Mouse (Mus musculus): ENCODE results near the gene Vmn1r119. TPM values are rescaled to one million over a fixed set of nuclear protein-coding genes. Genes with fewer than 3 reads are reported as not detected.
"Not testable (repeated sequence)": the region's sequence is repeated elsewhere in the genome, so short reads cannot be mapped to it uniquely, and the experiment has no call there.

The Vmn1r119 gene
- not detected in 2 replicates for polyA plus RNA-seq (2014; fragmentation: Nextera tagmentation; extraction: Ambion mirVana)

DNA sequence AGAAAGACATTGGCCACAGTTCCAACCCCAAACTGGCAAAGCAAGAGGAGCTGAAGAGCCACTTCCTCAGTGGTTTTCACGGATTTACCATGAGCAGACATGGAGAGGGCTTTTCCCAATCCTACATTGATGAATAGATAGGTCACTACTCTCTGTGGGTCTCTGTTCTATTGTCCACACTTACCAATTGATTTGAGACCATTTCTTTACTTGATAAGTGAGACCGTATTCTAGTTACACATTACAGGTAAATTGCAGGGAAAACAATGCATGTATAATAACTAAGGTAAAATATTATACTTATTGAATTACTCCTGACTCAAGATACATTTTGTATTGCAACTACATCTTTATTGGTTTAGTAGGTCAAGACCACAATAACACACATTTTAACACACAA lies at the start of gene Vmn1r119:
TSS of gene Vmn1r119 (minus strand) at position 101 of the 400 bp plus-strand sequence.
- not testable (repeated sequence) for H3K27me3 ChIP-seq (ENCODE audit: control insufficient read depth, insufficient read depth, low read length); H3K36me3 ChIP-seq (ENCODE audit: control insufficient read depth, insufficient read depth, low read length); H3K9ac ChIP-seq (ENCODE audit: low read depth, low read length); ATAC-seq (ENCODE audit: low FRiP score, low TSS enrichment); H3K4me3 ChIP-seq (ENCODE audit: low read length); H3K4me2 ChIP-seq (replicated peaks; ENCODE audit: low read depth, low read length); H3K4me1 ChIP-seq (ENCODE audit: control insufficient read depth, insufficient read depth, low read length); H3K27ac ChIP-seq (ENCODE audit: low read depth, low read length); H3K9me3 ChIP-seq (ENCODE audit: control insufficient read depth, low read length)
- WGBS, result no CpG with 5 or more reads among the region's 2 CpGs

DNA sequence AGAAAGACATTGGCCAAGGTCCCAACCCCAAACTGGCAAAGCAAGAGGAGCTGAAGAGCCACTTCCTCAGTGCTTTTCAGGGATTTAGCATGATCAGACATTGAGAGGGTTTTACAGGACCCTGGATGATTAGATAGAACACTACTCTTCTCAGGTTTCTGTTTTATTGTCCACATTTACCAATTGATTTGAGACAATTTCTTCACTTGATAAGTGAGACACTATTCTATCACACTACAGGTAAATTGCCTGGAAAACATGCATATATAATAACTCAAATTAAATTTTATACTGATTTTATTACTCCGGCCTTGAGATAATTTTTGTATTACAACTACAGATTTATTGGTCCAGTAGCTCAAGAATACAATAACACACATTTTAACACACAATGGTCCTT lies 41.4 kb upstream of the Vmn1r119 start, which contains the start of gene Vmn1r120:
TSS of gene Vmn1r120 (minus strand) at position 101 of the 400 bp plus-strand sequence.
- H3K27me3 ChIP-seq (ENCODE audit: control insufficient read depth, insufficient read depth, low read length); H3K4me1 ChIP-seq (ENCODE audit: control insufficient read depth, insufficient read depth, low read length); H3K27ac ChIP-seq (ENCODE audit: low read depth, low read length); H3K36me3 ChIP-seq (ENCODE audit: control insufficient read depth, insufficient read depth, low read length); H3K4me3 ChIP-seq (ENCODE audit: low read length); ATAC-seq (ENCODE audit: low FRiP score, low TSS enrichment); H3K9me3 ChIP-seq (ENCODE audit: control insufficient read depth, low read length); H3K9ac ChIP-seq (ENCODE audit: low read depth, low read length); H3K4me2 ChIP-seq (replicated peaks; ENCODE audit: low read depth, low read length): not testable (repeated sequence)
- WGBS, result 79% methylated on average over 1 of the region's 1 CpGs

Other genes starting within 250 kb of the Vmn1r119 start
- not detected in 2 replicates for gene Vmn1r112, start 241.3 kb downstream of the Vmn1r119 start, polyA plus RNA-seq (2014; fragmentation: Nextera tagmentation; extraction: Ambion mirVana)
- not detected in 2 replicates for gene Vmn1r113, start 225.2 kb downstream of the Vmn1r119 start, polyA plus RNA-seq (2014; fragmentation: Nextera tagmentation; extraction: Ambion mirVana)
- not detected in 2 replicates for gene Vmn1r114, start 200.3 kb downstream of the Vmn1r119 start, polyA plus RNA-seq (2014; fragmentation: Nextera tagmentation; extraction: Ambion mirVana)
- not detected in 2 replicates for gene Vmn1r115, start 167.5 kb downstream of the Vmn1r119 start, polyA plus RNA-seq (2014; fragmentation: Nextera tagmentation; extraction: Ambion mirVana)
- gene Vmn1r116, start 140.2 kb downstream of the Vmn1r119 start, polyA plus RNA-seq (2014; fragmentation: Nextera tagmentation; extraction: Ambion mirVana), result not detected in 2 replicates
- not detected in 2 replicates for gene Vmn1r117, start 128.3 kb downstream of the Vmn1r119 start, polyA plus RNA-seq (2014; fragmentation: Nextera tagmentation; extraction: Ambion mirVana)
- gene Vmn1r118, start 100.1 kb downstream of the Vmn1r119 start, polyA plus RNA-seq (2014; fragmentation: Nextera tagmentation; extraction: Ambion mirVana), result not detected in 2 replicates
- gene Vmn1r120, start 41.3 kb upstream of the Vmn1r119 start, polyA plus RNA-seq (2014; fragmentation: Nextera tagmentation; extraction: Ambion mirVana), result not detected in 2 replicates
- not detected in 2 replicates for gene Vmn1r121, start 86.1 kb upstream of the Vmn1r119 start, polyA plus RNA-seq (2014; fragmentation: Nextera tagmentation; extraction: Ambion mirVana)
- not detected in 2 replicates for gene Vmn1r122, start 121.7 kb upstream of the Vmn1r119 start, polyA plus RNA-seq (2014; fragmentation: Nextera tagmentation; extraction: Ambion mirVana)
- gene Vmn1r123, start 149.7 kb upstream of the Vmn1r119 start, polyA plus RNA-seq (2014; fragmentation: Nextera tagmentation; extraction: Ambion mirVana), result not detected in 2 replicates
- not detected in 2 replicates for gene Gm5157, start 178.0 kb upstream of the Vmn1r119 start, polyA plus RNA-seq (2014; fragmentation: Nextera tagmentation; extraction: Ambion mirVana)
- not detected in 2 replicates for gene Vmn1r124, start 248.2 kb upstream of the Vmn1r119 start, polyA plus RNA-seq (2014; fragmentation: Nextera tagmentation; extraction: Ambion mirVana)